Mouse (Mus musculus) heart, postnatal 0 days (tissue): Measurements from ENCODE around the gene Zswim2. TPM values are rescaled to one million over a fixed set of nuclear protein-coding genes. Genes with fewer than 3 reads are reported as not detected.
A peak's percentile ranks its signal among the peaks of the same experiment; 100 is the strongest.

Source experiments
- ATAC-seq: fragments of 200-750 bp; cut with Nextera tagmentation; 2 replicates; pipeline ENCODE4 v1.8.0; 2017; ENCODE audit warnings: low read depth, moderate number of reproducible peaks, moderate library complexity; ENCODE audit not compliant: insufficient read depth
- DNase-seq: peaks from one replicate; pipeline ENCODE4 v3.0.0-alpha.2; 2016; ENCODE audit warnings: low spot score
- H3K27ac ChIP-seq: fragments of 300-500 bp; sonication (generic); 2 replicates; pipeline ENCODE4 v1.5.1; 2014; ENCODE audit warnings: low read depth, mild to moderate bottlenecking
- H3K27me3 ChIP-seq: fragments of 300-500 bp; sonication (generic); 2 replicates; pipeline ENCODE4 v1.6.1; 2014; ENCODE audit warnings: low read length, mixed read lengths; ENCODE audit not compliant: control insufficient read depth, insufficient read depth
- H3K36me3 ChIP-seq: fragments of 300-500 bp; sonication (generic); replicated peaks from 2 replicates; pipeline ENCODE4 v1.6.1; 2014; ENCODE audit warnings: low read length, mixed read lengths; ENCODE audit not compliant: control insufficient read depth, insufficient read depth
- H3K4me1 ChIP-seq: fragments of 300-500 bp; sonication (generic); 2 replicates; pipeline ENCODE4 v1.6.1; 2014; ENCODE audit warnings: antibody characterized with exemption; ENCODE audit not compliant: control insufficient read depth, insufficient read depth
- H3K4me2 ChIP-seq: fragments of 300-500 bp; sonication (generic); 2 replicates; pipeline ENCODE4 v1.6.1; 2014; ENCODE audit warnings: low read depth, mild to moderate bottlenecking, low read length, moderate library complexity
- H3K4me3 ChIP-seq: fragments of 300-500 bp; sonication (generic); 2 replicates; pipeline ENCODE4 v1.5.1; 2014; ENCODE audit warnings: low read depth, low read length
- H3K9ac ChIP-seq: fragments of 300-500 bp; sonication (generic); replicated peaks from 2 replicates; pipeline ENCODE4 v1.6.1; 2014; ENCODE audit warnings: low read depth, low read length, mixed read lengths
- H3K9me3 ChIP-seq: fragments of 300-500 bp; sonication (generic); replicated peaks from 2 replicates; pipeline ENCODE4 v1.6.1; 2016; ENCODE audit warnings: low read length; ENCODE audit not compliant: control insufficient read depth
- CTCF ChIP-seq: IDR thresholded peaks from 2 replicates; pipeline ENCODE4 v1.5.1; 2016; ENCODE audit warnings: antibody characterized with exemption, control low read depth, low read depth
- EP300 ChIP-seq: IDR thresholded peaks from 2 replicates; pipeline ENCODE4 v1.6.1; 2016; ENCODE audit warnings: antibody characterized with exemption, low read depth
- WGBS: fragments of 180-500 bp; shearing (Covaris S2); extraction: QIAGEN DNeasy Blood & Tissue Kit; methylation state at CpG from one replicate; pipeline ENCODE4 v1.1.7; 2014; 5-methylcytosine and 5-hydroxymethylcytosine counted together
- polyA plus RNA-seq: library from polyadenylated mRNA; unstranded; fragments of >200 nt; fragmentation: Nextera tagmentation; extraction: Ambion mirVana; gene quantifications from 2 replicates; pipeline ENCODE4 v1.2.1, GENCODE M21; 2015
- total RNA-seq: library from RNA; depleted of rRNA; stranded (reverse); fragments of >200 nt; gene quantifications from 2 replicates; pipeline ENCODE4 v1.2.3, GENCODE M21; 2014; ENCODE audit warnings: low replicate concordance

Gene Zswim2
- total and polyA plus RNA-seq, 2 experiments from 2014 or later: not detected

- H3K4me2 ChIP-seq: no peak overlapping the region
- H3K4me1 ChIP-seq: peaks cover 6% of the 10 kb centered on the region; the same call in 1 of the 2 replicates
- H3K9me3 ChIP-seq: no peaks in the 10 kb centered on the region
- ATAC-seq (no peak), DNase-seq (no peak)
- no peak overlapping the region for H3K4me3 ChIP-seq
- WGBS: 40% methylated on average over 4 of the region's 4 CpGs
- TF ChIP-seq EP300 (no peak), CTCF (no peak)
- H3K27me3 ChIP-seq: no peaks in the 10 kb centered on the region
- no peak overlapping the region for H3K9ac ChIP-seq
- no peaks in the 10 kb centered on the region for H3K36me3 ChIP-seq
- no peak overlapping the region for H3K27ac ChIP-seq
These were observed 764 bp upstream of the Zswim2 start for GRCm38 (mm10) chr2:83941792-83942191.

- Histone ChIP-seq H3K4me2 (peak overlapping the region; percentile 46), H3K4me1 (peaks cover 6% of the 10 kb centered on the region; the same call in 1 of the 2 replicates), H3K27ac (no peak overlapping the region), H3K4me3 (no peak overlapping the region), H3K27me3 (no peaks in the 10 kb centered on the region), H3K36me3 (no peaks in the 10 kb centered on the region), H3K9ac (no peak overlapping the region), H3K9me3 (no peaks in the 10 kb centered on the region)
- 35% methylated on average over 3 of the region's 3 CpGs for WGBS
- no peak for DNase-seq
- ATAC-seq: no peak
- TF ChIP-seq EP300: no peak
- TF ChIP-seq CTCF: no peak
These were observed 350 bp upstream of the Zswim2 start for GRCm38 (mm10) chr2:83941378-83941777.

GRCm38 (mm10) chr2:83929478-83930088 lies 11.4 kb downstream of the Zswim2 start:
- Histone ChIP-seq H3K27me3 (no peaks in the 10 kb centered on the region), H3K4me3 (no peak overlapping the region), H3K9me3 (no peaks in the 10 kb centered on the region), H3K4me2 (no peak overlapping the region), H3K36me3 (no peaks in the 10 kb centered on the region), H3K4me1 (no peaks in the 10 kb centered on the region), H3K9ac (no peak overlapping the region), H3K27ac (no peak overlapping the region)
- no peak for TF ChIP-seq CTCF
- no peak for TF ChIP-seq EP300
- DNase-seq (no peak), ATAC-seq (no peak)
- 68% methylated on average over 2 of the region's 2 CpGs for WGBS

- no peaks in the 10 kb centered on the region for H3K4me1 ChIP-seq
- no peak overlapping the region for H3K27ac ChIP-seq
- H3K4me3 ChIP-seq: no peak overlapping the region
- ATAC-seq (no peak), DNase-seq (no peak)
- H3K9me3 ChIP-seq: no peaks in the 10 kb centered on the region
- H3K36me3 ChIP-seq: no peaks in the 10 kb centered on the region
- no peak overlapping the region for H3K9ac ChIP-seq
- H3K27me3 ChIP-seq: no peaks in the 10 kb centered on the region
- H3K4me2 ChIP-seq: no peak overlapping the region
- 48% methylated on average over 2 of the region's 2 CpGs for WGBS
- TF ChIP-seq CTCF: no peak
- TF ChIP-seq EP300: no peak
These were observed 39.0 kb downstream of the Zswim2 start for GRCm38 (mm10) chr2:83901896-83902540.

GRCm38 (mm10) chr2:83893701-83894100 lies 47.3 kb downstream of the Zswim2 start:
- H3K4me3 ChIP-seq: no peak overlapping the region
- no peaks in the 10 kb centered on the region for H3K4me1 ChIP-seq
- ATAC-seq: no peak
- no peaks in the 10 kb centered on the region for H3K27me3 ChIP-seq
- H3K4me2 ChIP-seq: no peak overlapping the region
- no peak overlapping the region for H3K9ac ChIP-seq
- H3K27ac ChIP-seq: no peak overlapping the region
- no peak for DNase-seq
- H3K9me3 ChIP-seq: no peaks in the 10 kb centered on the region
- TF ChIP-seq CTCF (no peak), EP300 (no peak)
- WGBS: 77% methylated on average over 2 of the region's 2 CpGs
- no peaks in the 10 kb centered on the region for H3K36me3 ChIP-seq
